Mouse (Mus musculus) liver, adult 2 months (tissue): ENCODE measurements at regions not wholly inside any gene's neighbourhood (a gene's known extent, or its start where the extent isn't known, plus 50 kb on each side); places are given as distances from the start of the nearest gene placed in this dataset.

Experiments
- CTCF ChIP-seq: fragments of 200-500 bp; IDR thresholded peaks from 2 replicates; pipeline ENCODE4 v1.5.1; 2011; ENCODE audit warnings: low read depth, low read length, control low read depth
- POLR2A ChIP-seq: fragments of 200-500 bp; IDR thresholded peaks from 2 replicates; pipeline ENCODE4 v1.6.1; 2011; ENCODE audit warnings: low read length, control low read depth; ENCODE audit not compliant: insufficient read depth; ENCODE audit errors: extremely low read depth

GRCm38 (mm10) chr2:74147193-74147592, 236.1 kb upstream of the Atp5g3 start:
- no peak for TF ChIP-seq CTCF
- TF ChIP-seq POLR2A: no peak
